Mouse (Mus musculus): ENCODE results near the gene Slc25a20. TPM values are rescaled to one million over a fixed set of nuclear protein-coding genes. Genes with fewer than 3 reads are reported as not detected.

Gene Slc25a20
- polyA plus RNA-seq, 2 experiments from 2014 or later: 36.2 to 41.8 TPM

- ATAC-seq: no peak
Observed at GRCm38 (mm10) chr9:108687181-108687580, 25.3 kb downstream of the Slc25a20 start.

- no peak for ATAC-seq
Observed at GRCm38 (mm10) chr9:108687686-108688085, 25.8 kb downstream of the Slc25a20 start.

GRCm38 (mm10) chr9:108688451-108688850 is 26.6 kb downstream of the Slc25a20 start:
- no peak for ATAC-seq

- ATAC-seq: no peak
Observed at GRCm38 (mm10) chr9:108689106-108689505, 27.2 kb downstream of the Slc25a20 start, which contains the start of gene Prkar2a. Prkar2a (plus strand) TSS chr9:108689314.

GRCm38 (mm10) chr9:108689993-108690392 is 28.1 kb downstream of the Slc25a20 start:
- no peak for ATAC-seq

- ATAC-seq: no peak
Observed at GRCm38 (mm10) chr9:108690914-108691313, 29.0 kb downstream of the Slc25a20 start.

- no peak for ATAC-seq
Observed at GRCm38 (mm10) chr9:108691371-108691770, 29.5 kb downstream of the Slc25a20 start.

- no peak for ATAC-seq
Observed at GRCm38 (mm10) chr9:108691846-108692225, 29.9 kb downstream of the Slc25a20 start.

GRCm38 (mm10) chr9:108692226-108693041 is 30.5 kb downstream of the Slc25a20 start:
- peak; percentile 40 for ATAC-seq

GRCm38 (mm10) chr9:108693946-108694345 is 32.1 kb downstream of the Slc25a20 start:
- no peak for ATAC-seq

GRCm38 (mm10) chr9:108694533-108694932 is 32.6 kb downstream of the Slc25a20 start:
- ATAC-seq: no peak

- ATAC-seq: no peak
Observed at GRCm38 (mm10) chr9:108702476-108702875, 40.6 kb downstream of the Slc25a20 start.

GRCm38 (mm10) chr9:108703373-108704110 is 41.7 kb downstream of the Slc25a20 start:
- ATAC-seq: no peak

- no peak for ATAC-seq
Observed at GRCm38 (mm10) chr9:108704591-108704990, 42.7 kb downstream of the Slc25a20 start.

GRCm38 (mm10) chr9:108707212-108707611 is 45.3 kb downstream of the Slc25a20 start:
- no peak for ATAC-seq

- ATAC-seq: no peak
Observed at GRCm38 (mm10) chr9:108708833-108709232, 46.9 kb downstream of the Slc25a20 start.

GRCm38 (mm10) chr9:108710767-108711166 is 48.9 kb downstream of the Slc25a20 start:
- no peak for ATAC-seq

- no peak for ATAC-seq
Observed at GRCm38 (mm10) chr9:108716199-108716598, 54.3 kb downstream of the Slc25a20 start.

- no peak for ATAC-seq
Observed at GRCm38 (mm10) chr9:108723751-108724150, 61.9 kb downstream of the Slc25a20 start.

- no peak for ATAC-seq
Observed at GRCm38 (mm10) chr9:108726116-108726515, 64.2 kb downstream of the Slc25a20 start.

- ATAC-seq: no peak
Observed at GRCm38 (mm10) chr9:108729050-108729449, 67.2 kb downstream of the Slc25a20 start.

GRCm38 (mm10) chr9:108732462-108732861 is 70.6 kb downstream of the Slc25a20 start:
- ATAC-seq: no peak

All from activated CD4-positive, CD25-positive, alpha-beta regulatory T cell, adult 4 months (primary cell).